Mouse (Mus musculus) olfactory bulb, adult 2 months (tissue): Measurements from ENCODE around the gene Cct6b. TPM values are rescaled to one million over a fixed set of nuclear protein-coding genes. Genes with fewer than 3 reads are reported as not detected.
A peak's percentile ranks its signal among the peaks of the same experiment; 100 is the strongest.

ENCODE experiments used
- H3K27ac ChIP-seq: fragments of 200-500 bp; 2 replicates; pipeline ENCODE4 v1.5.1; 2012; ENCODE audit warnings: low read depth, low read length; ENCODE audit not compliant: insufficient read depth
- H3K4me1 ChIP-seq: fragments of 200-500 bp; 2 replicates; pipeline ENCODE4 v1.6.1; 2012; ENCODE audit warnings: low read length; ENCODE audit not compliant: control insufficient read depth, insufficient read depth
- H3K4me3 ChIP-seq: fragments of 200-500 bp; 2 replicates; pipeline ENCODE4 v1.5.1; 2012; ENCODE audit warnings: mild to moderate bottlenecking, low read depth, low read length, moderate library complexity; ENCODE audit not compliant: insufficient read depth
- CTCF ChIP-seq: fragments of 200-500 bp; IDR thresholded peaks from 2 replicates; pipeline ENCODE4 v1.5.1; 2012; ENCODE audit warnings: low read depth, mild to moderate bottlenecking, low read length, moderate library complexity; ENCODE audit not compliant: insufficient read depth
- POLR2A ChIP-seq: fragments of 200-500 bp; IDR thresholded peaks from 2 replicates; pipeline ENCODE4 v1.6.1; 2012; ENCODE audit warnings: mild to moderate bottlenecking, low read depth, low read length, moderate library complexity; ENCODE audit not compliant: insufficient read depth
- WGBS: fragments of 180-500 bp; shearing (Covaris S2); methylation state at CpG from one replicate; pipeline ENCODE4 v1.1.7; 2018; 5-methylcytosine and 5-hydroxymethylcytosine counted together
- polyA plus RNA-seq: library from polyadenylated mRNA; stranded (reverse); fragments of >200 nt; gene quantifications from 2 replicates; pipeline ENCODE4 v1.2.4, GENCODE M21; 2012; ENCODE audit warnings: low replicate concordance; ENCODE audit not compliant: missing spikeins, insufficient read depth, insufficient read length

The Cct6b gene
- not detected in 2 replicates for polyA plus RNA-seq

DNA sequence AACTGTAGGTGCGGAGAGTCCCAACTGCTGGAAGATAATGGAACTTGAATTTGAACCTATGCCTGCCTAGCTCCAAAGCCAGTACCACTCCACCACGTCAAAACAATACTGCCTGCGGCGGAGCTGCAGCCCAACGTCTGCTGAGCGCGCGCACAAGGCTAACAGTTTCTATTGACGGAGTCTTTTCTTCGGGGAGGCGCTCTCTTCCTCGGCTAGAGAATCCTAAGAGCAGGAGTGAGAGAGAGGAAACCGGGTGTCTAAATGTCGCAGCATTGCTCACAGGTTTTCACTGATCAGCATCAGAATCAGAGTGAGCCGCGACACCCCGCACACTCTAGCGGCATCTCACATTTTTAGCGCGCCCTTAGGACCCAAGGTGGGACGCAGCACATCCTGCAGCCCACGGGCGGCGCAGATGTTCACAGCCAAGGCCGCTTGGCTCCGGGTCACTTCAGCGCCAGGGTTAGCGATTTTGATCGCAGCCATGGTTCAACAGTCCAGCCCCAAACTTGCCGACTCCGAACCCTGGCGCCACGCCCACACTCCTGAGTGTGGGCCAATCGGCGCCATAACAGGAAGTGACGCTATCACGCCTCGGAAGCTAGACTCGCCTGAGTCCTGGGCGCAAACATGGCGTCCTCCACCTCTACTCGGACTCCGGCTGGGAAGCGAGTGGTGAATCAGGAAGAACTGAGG is at the start of gene Cct6b, which contains the start of gene Zfp830:
Gene Cct6b, minus strand, starts transcription at position 580 of the 696 bp plus-strand sequence.
Gene Zfp830, plus strand, starts transcription at position 604 of the 696 bp plus-strand sequence.
- peak within 1 kb of the TSS; percentile 83 for H3K27ac ChIP-seq
- 0% methylated on average over 44 of the region's 44 CpGs for WGBS
- peak; percentile 85 for TF ChIP-seq POLR2A
- no peak for TF ChIP-seq CTCF
- H3K4me3 ChIP-seq = peak within 1 kb of the TSS; percentile 84
- peaks cover 5% of the 10 kb centered on the region for H3K4me1 ChIP-seq

DNA sequence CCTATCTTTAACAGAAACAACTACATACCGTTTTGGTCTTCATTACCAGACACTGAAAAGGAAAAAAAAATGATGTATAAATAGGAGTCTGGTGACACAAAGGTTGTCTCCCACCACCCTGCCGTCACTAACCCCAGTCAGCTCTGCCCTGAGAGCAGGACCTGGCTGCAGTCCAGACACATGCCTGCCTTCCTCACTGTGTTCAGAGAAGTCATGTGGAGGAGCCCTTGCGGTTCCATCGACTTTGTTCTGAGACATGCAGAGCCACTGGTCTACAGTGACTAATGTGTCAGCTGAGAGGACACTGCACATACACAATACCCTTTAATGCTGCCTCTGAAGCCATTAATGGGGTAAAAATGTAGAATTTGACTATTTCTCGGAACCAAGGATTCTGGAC is 44.4 kb upstream of the Cct6b start:
- Histone ChIP-seq H3K27ac (no peak overlapping the region), H3K4me3 (no peak overlapping the region), H3K4me1 (peaks cover 2% of the 10 kb centered on the region; the same call in 1 of the 2 replicates)
- TF ChIP-seq CTCF = no peak
- no peak for TF ChIP-seq POLR2A
- 68% methylated on average over 5 of the region's 5 CpGs for WGBS

DNA sequence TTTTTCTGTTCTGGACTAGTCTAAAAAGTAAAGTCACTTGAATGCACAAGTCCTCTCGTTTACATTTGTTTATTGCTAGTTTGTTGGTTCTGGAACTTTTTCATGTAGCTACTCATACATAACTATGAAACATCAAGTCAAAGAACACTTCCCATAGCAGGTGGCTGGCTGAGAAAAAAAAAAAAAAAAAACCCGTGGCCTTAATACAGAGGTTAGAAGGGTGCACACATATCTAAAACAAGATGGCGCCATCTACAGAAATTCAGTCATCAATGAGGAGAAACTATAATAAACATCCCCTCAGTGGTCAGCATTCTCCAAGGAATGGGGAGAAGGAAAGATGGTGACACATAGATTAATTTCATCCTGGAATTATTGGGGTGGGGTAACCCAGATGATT is 43.2 kb upstream of the Cct6b start:
- no peak overlapping the region for H3K27ac ChIP-seq
- peaks cover 2% of the 10 kb centered on the region; the same call in 1 of the 2 replicates for H3K4me1 ChIP-seq
- TF ChIP-seq POLR2A (no peak), CTCF (no peak)
- H3K4me3 ChIP-seq = no peak overlapping the region
- WGBS = 75% methylated on average over 3 of the region's 3 CpGs

DNA sequence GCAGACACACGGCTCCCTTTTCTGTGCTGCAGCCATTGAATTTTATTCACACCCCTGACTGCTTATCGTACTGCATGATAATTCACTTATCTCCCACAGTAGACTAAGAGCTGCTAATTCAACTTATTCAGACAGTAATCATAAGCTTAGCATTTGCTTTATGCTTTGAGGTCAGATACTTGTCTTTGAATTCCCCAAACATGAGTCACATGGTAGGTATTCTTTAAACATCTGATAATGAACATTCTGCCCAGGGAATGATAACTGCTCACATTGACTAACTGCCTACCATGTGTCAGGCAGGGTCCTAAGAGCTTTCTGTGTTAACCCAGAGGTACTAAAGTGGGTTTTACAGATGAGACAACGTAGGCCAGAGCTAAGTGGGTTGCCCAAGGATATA is 42.5 kb upstream of the Cct6b start:
- H3K27ac ChIP-seq = no peak overlapping the region
- H3K4me1 ChIP-seq = no peaks in the 10 kb centered on the region
- H3K4me3 ChIP-seq = no peak overlapping the region
- TF ChIP-seq CTCF (no peak), POLR2A (no peak)
- 59% methylated on average over 3 of the region's 3 CpGs for whole genome bisulfite sequencing

DNA sequence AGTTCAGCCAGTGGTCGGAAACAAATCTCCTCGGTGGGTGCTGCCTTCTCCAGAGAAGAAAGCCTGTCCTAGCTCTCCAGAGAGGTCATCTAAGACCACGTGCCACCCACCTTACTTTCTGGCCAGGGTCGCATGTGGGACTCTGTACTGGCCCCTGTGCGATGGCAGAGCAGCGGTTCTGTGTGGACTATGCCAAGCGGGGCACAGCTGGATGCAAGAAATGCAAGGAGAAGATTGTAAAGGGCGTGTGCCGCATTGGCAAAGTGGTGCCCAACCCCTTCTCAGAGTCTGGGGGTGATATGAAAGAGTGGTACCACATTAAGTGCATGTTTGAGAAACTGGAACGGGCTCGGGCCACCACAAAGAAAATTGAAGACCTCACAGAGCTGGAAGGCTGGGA is 19.3 kb upstream of the Cct6b start:
- Histone ChIP-seq H3K27ac (no peak overlapping the region), H3K4me3 (no peak overlapping the region), H3K4me1 (peaks cover 10% of the 10 kb centered on the region)
- 92% methylated on average over 11 of the region's 11 CpGs for WGBS
- TF ChIP-seq POLR2A (no peak), CTCF (no peak)

DNA sequence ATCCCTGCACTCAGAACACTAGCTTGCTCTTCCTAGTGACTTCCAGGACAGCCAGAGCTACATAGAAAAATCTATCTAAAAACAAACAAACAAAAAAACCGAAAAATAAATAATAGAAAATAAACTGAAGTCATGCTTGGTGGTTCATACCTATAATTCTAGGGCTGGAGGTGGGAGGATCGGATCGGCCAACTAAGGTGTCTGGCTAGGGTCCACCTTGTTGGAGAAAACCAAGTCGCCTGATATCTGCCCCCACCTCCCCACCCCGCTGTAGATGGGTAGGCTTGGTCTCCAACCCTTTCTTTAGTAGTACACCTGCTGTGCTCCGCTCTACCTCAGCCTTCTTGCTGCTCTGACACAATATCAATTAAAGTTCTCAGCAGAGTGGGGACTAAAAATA is 18.1 kb upstream of the Cct6b start:
- no peak overlapping the region for H3K27ac ChIP-seq
- H3K4me1 ChIP-seq = peaks cover 10% of the 10 kb centered on the region
- 29% methylated on average over 6 of the region's 6 CpGs for WGBS
- H3K4me3 ChIP-seq = no peak overlapping the region
- TF ChIP-seq POLR2A (no peak), CTCF (no peak)

DNA sequence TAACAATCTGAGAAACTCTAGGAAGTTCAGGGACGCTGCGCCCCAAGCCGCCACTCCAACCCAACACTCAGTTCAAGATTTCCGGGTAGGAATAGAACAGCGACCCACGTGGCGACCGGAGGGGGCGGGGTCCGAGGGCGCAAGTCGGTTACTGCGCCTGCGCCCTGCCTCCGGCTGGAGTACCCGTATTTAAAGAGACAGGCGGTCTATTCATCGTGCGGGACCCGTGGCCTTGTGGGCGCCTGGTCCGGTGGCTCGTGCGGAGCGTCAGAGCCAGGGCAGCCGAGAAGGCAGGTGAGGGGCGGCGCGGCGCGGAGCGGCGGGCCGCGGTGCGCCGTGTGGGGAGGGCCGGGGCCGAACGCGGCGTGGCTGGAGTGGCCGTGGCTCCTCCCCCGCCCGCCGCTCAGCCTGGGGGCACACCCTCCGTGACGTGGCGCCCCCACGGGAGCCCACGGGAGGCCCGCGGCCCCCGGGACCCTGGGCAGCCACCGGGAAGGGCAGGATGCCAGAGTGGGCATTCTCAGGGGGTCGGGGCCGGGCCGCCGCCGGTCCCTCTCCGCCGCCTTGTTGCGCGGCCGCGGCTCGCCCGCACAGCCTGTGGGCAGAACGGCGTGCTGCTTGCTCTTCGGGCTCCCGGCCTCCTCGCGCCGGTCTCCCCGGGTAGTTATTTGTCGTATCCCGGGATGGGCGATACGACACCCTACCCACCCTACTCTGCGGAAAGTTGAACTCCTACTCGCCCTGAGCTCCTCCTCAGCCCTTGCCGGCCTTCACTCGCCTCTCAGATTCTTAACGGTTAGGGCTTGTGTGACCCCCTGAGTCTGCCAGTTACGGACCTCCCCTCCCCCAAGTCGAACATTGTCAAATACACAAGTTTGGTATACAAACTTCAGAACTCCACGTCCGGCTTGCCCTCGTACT is 17.1 kb upstream of the Cct6b start, which contains the start of gene Lig3:
Gene Lig3, plus strand, starts transcription at position 126 of the 921 bp plus-strand sequence.
- peak within 1 kb of the TSS; percentile 88 for H3K27ac ChIP-seq
- peaks cover 10% of the 10 kb centered on the region for H3K4me1 ChIP-seq
- no peak for TF ChIP-seq CTCF
- TF ChIP-seq POLR2A = peak; percentile 70; the same call in 1 of the 2 replicates
- peak within 1 kb of the TSS; percentile 72 for H3K4me3 ChIP-seq
- under 1% methylated on average over 86 of the region's 90 CpGs for WGBS

DNA sequence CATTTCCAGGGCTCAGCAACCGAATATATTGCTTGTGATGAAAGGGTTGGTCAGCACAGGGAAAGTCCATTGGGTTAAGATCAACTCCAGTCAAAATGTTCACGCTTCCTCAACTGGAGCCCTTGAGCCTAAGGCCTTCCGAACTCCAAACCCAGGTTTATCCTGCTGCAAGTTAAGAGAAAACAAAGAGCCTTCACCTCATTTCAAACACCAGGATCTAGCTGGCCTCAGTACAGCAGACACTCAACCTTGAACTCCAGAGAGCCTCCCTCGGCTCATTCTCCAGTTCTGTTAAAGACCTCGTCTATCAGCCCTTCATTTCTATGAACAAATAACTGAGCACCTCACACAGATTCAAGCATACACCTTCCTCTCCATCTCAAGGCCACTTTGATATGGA is 16.0 kb upstream of the Cct6b start:
- WGBS = 48% methylated on average over 5 of the region's 5 CpGs
- Histone ChIP-seq H3K4me1 (peaks cover 10% of the 10 kb centered on the region), H3K4me3 (no peak overlapping the region), H3K27ac (no peak overlapping the region)
- TF ChIP-seq CTCF (no peak), POLR2A (no peak)

DNA sequence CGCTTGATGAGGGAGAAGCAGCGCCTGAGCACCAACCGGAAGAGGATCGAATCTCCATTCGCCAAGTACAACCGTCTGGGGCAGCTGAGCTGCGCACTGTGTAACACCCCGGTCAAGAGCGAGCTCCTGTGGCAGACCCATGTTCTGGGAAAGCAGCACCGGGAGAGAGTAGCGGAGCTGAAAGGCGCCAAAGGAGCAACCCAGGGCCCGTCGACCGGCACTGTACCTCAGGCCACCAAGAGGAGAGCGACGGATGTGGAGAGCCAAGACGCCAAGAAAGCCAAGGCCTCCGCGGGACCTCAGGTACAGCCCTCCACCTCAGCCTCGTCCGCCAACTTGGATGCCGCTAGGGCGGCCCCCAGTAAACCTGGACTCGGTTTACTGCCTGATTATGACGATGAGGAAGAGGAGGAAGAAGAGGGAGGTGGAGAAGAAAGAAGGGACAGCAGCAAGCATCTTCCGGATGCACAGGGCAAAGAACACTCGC is 360 bp upstream of the Cct6b start:
- under 1% methylated on average over 28 of the region's 28 CpGs for WGBS
- peak overlapping the region; percentile 84 for H3K4me3 ChIP-seq
- TF ChIP-seq POLR2A = no peak
- no peak for TF ChIP-seq CTCF
- H3K27ac ChIP-seq = peak overlapping the region; percentile 40; the same call in 1 of the 2 replicates
- peaks cover 5% of the 10 kb centered on the region for H3K4me1 ChIP-seq
